Mouse (Mus musculus) kidney, adult 11 months (tissue): ENCODE results near the gene Rhox10.
"Not testable (repeated sequence)": the region's sequence is repeated elsewhere in the genome, so short reads cannot be mapped to it uniquely, and the experiment has no call there.

Source experiments
- DNase-seq: peaks from one replicate; pipeline ENCODE4 v3.0.0; 2022

Gene Rhox10

DNA sequence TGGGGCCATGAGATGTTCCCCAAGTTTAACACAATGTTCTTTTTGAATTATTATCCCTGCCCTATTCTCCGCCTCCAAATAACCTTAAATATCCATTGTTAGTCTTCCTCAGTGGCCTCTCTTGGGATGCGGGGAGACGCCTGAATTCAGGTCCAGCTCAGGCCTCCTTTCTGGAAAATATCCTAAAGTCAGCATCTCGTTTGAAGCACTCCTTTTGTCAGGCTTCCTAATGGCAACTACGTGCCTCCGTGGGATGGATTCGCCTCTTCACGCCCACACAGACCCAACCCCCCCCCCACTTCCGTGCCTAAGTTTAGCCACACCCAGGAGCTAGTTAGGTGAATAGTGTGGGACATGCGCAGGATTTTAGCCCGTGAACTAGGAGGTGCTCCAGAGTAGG lies at the start of gene Rhox10:
Rhox10 (plus strand) TSS at position 301 of the 400 bp plus-strand sequence.
- no peak for DNase-seq

DNA sequence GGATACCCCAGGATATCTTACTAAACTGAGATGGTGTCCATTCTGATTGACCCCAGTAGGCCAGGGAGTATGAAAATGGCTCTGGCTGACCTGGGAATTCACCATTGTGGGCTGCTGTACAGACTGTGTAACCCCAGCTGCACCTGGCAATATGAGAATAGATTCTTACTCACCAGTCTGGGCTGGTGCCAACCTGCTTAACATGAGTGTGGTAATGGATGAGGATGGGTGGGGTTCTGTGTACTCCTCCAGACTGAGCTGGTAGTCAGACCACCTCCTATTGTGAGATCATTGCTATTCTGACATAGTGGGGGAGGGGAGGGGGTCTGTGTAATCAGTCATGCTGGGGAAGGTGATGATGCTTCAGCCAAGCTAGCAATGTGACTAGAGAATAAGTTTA lies 47.7 kb upstream of the Rhox10 start, which contains the start of gene Btg1-ps1:
Btg1-ps1 (minus strand) TSS at position 219 of the 400 bp plus-strand sequence.
- DNase-seq: not testable (repeated sequence)

DNA sequence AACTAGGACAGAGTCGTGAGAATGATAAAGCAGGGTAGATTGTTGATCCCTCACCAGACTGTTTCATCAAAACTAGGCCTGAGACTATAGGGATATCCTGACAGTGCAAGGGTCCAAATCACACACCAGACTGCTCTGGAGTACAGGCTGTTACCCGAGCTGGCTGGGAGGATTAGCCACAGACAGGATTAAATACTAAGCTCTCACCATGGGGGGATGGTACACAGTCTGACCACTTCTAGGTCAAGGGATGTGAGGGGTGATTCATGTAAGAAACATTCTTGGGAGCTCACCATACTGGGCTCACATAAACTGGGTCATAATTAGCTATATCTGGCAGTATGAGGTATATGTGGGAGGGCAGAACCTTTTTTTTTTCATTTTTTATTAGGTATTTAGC lies 32.4 kb upstream of the Rhox10 start:
- DNase-seq: no peak

DNA sequence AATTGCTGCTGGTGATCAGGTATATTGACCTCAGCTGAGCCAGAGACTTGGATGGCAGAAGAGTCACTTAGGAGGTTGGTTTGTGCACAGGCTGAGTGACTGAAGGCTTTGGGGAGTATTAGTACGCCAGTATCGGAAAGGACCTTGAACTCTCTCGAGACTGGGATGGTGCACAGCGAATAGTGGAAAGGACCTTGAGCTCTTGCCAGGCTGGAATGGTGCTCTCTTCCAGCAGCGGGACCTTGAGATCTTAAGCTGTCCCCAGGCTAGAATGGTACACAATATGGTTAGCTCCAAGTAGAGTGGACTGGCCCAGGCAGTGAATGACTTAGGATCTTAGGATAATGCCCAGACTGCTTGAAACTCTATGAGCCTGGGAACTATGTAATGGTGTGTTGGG lies 26.6 kb upstream of the Rhox10 start:
- DNase-seq: no peak

DNA sequence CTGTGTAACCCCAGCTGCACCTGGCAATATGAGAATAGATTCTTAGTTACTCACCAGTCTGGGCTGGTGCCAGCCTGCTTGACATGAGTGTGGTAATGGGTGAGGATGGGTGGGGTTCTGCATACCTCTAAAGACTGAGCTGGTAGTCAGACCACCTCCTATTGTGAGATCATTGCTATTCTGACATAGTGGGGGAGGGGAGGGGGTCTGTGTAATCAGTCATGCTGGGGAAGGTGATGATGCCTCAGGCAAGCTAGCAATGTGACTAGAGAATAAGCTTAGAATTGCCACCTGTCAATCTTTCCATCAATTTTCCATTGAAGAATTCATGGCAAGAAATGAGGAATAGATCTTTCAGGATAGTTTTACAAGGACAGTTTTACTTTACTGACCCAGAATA lies 23.3 kb upstream of the Rhox10 start, which contains the start of gene Btg1-ps2:
Btg1-ps2 (minus strand) TSS at position 101 of the 400 bp plus-strand sequence.
- not testable (repeated sequence) for DNase-seq

DNA sequence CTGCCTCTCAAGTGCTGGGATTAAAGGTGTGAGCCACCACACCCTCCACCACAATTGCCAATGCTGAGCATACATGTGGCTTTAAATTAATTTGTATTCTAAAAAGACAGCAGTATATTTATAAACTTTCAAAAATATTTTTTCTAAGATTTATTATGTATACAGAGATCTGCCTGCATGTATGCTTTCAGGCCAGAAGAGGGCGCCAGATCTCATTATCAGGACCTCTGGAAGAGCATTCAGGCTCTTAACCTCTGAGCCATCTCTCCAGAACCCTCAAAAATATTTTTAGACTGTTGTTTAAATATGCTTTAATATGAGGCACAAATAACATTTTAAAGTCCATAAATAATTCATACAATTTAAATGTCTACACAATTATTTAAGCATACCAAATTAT lies 4.7 kb upstream of the Rhox10 start:
- no peak for DNase-seq

DNA sequence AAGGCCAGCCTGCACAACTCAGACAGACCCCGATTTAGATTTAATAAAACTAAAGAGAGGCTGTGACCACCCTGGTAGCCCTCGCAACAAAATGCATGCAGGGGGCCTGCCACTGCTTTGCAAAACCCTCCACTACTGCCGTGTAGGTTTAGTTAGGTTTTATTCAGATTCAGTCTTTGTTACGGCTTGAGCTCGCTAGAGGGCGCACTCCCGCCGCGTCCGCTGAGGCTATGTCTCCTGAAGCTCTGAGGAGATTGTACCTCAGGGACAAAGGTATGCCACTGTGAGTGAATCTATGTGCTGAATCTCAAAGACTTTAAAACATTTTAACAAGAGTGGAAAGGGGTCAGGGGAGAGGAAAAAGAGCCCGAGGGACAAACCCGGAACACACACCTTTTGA lies 18.0 kb downstream of the Rhox10 start:
- peak; percentile 26 for DNase-seq

DNA sequence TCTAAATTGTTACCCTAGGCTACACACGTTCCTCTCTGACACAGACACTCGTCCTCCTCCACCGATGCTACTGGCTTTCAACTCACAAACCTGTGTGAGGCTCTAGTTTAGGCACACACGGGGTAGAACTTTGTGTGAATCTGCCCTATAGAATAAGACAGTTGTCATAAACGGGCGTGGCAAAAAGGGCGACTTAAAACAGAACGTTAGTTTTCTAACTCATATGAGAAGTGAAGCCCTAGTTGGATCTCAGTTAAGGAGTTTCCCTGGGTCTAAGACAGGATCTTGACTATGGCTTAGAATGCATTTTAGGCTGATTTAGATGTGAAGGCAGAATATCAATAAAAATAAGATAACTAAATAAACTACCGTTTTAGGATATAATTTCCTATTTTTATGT lies 18.8 kb downstream of the Rhox10 start, which contains the start of gene Rhox11:
Rhox11 (minus strand) TSS at position 101 of the 400 bp plus-strand sequence.
- no peak for DNase-seq

DNA sequence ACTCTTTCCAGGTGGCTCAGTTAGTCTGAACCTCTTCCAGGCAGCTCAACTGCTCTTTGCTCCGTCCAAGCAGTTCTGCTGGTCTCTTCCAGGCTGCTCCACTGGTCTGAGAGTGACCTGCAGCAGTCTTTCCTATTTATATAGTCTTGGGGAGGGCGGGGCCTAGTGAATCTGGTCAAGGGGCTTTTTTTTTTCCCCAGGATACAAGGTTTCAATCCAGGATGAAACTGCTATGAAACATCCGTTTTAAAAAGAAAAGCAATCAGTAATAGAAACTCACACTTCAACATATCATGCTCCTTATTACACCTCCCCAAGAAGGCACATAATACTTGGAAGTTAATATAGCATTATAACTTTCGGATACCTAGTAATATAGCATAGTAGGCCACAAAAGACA lies 44.5 kb downstream of the Rhox10 start, which contains the start of gene Rhox12:
Rhox12 (minus strand) TSS at position 101 of the 400 bp plus-strand sequence.
- DNase-seq: no peak

DNA sequence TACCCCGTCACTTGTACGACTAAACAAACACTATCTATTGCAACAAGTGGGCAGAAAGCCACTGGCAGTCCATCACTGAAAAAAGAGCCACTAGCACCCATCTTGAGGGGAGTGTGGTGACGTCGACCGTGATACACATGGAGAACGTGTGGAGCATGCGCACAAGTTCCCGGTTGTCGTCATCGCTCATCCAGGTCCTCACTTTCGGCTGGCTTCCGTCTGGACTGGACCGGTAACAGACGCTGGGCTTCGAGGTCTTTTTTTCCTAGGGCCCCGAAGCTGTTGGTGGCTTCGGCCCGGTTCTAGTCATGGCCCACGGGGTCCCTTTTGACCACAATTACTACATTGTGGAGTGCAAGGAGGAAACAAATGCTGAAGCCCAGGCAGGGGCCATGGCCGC lies 54.7 kb downstream of the Rhox10 start, which contains the start of gene Rhox13:
Rhox13 (plus strand) TSS at position 238 of the 400 bp plus-strand sequence.
- no peak for DNase-seq
